Mouse (Mus musculus) central nervous system, embryonic 14 days (tissue): Measurements from ENCODE around the gene Slc7a14. TPM values are rescaled to one million over a fixed set of nuclear protein-coding genes. Genes with fewer than 3 reads are reported as not detected.

ENCODE experiments used
- polyA plus RNA-seq: library from polyadenylated mRNA; depleted of rRNA; stranded (reverse); fragments of >200 nt; gene quantifications from 2 replicates; pipeline ENCODE4 v1.2.3, GENCODE M21; 2012; rRNA removed

The Slc7a14 gene
- polyA plus RNA-seq: 3.4 and 3.9 TPM in 2 replicates

GRCm38 (mm10) chr3:31309934-31310787 lies at the start of gene Slc7a14:
Gene Slc7a14, minus strand, starts transcription at chr3:31310378.

Other genes with a start within 250 kb of the Slc7a14 start
- 18.4 and 19.4 TPM in 2 replicates for gene Skil, start 215.3 kb downstream of the Slc7a14 start, polyA plus RNA-seq
- gene Cldn11, start 160.5 kb downstream of the Slc7a14 start, polyA plus RNA-seq: 33.3 and 43.9 TPM in 2 replicates